Mouse (Mus musculus) heart, embryonic 13.5 days (tissue): ENCODE results near the gene Gnaq. TPM values are rescaled to one million over a fixed set of nuclear protein-coding genes. Genes with fewer than 3 reads are reported as not detected.
A peak's percentile ranks its signal among the peaks of the same experiment; 100 is the strongest.

Experiments used
- ATAC-seq: fragments of 200-750 bp; cut with Nextera tagmentation; 2 replicates; pipeline ENCODE4 v1.8.0; 2017; ENCODE audit warnings: moderate TSS enrichment; ENCODE audit not compliant: insufficient number of reproducible peaks, low FRiP score, low TSS enrichment; ENCODE audit errors: extremely low read depth
- H3K27ac ChIP-seq: fragments of 300-500 bp; sonication (generic); replicated peaks from 2 replicates; pipeline ENCODE4 v1.5.1; 2015; ENCODE audit warnings: moderate library complexity, mild to moderate bottlenecking, inconsistent platforms
- H3K27me3 ChIP-seq: fragments of 300-500 bp; sonication (generic); replicated peaks from 2 replicates; pipeline ENCODE4 v1.6.1; 2015; ENCODE audit warnings: mild to moderate bottlenecking, inconsistent platforms
- H3K36me3 ChIP-seq: fragments of 300-500 bp; sonication (generic); 2 replicates; pipeline ENCODE4 v1.6.1; 2015; ENCODE audit warnings: mild to moderate bottlenecking, inconsistent platforms
- H3K4me1 ChIP-seq: fragments of 300-500 bp; sonication (generic); 2 replicates; pipeline ENCODE4 v1.6.1; 2015; ENCODE audit warnings: inconsistent platforms
- H3K4me2 ChIP-seq: fragments of 300-500 bp; sonication (generic); 2 replicates; pipeline ENCODE4 v1.6.1; 2015; ENCODE audit warnings: inconsistent platforms, mild to moderate bottlenecking, moderate library complexity
- H3K4me3 ChIP-seq: fragments of 300-500 bp; sonication (generic); 2 replicates; pipeline ENCODE4 v1.5.1; 2015; ENCODE audit warnings: moderate library complexity, mild to moderate bottlenecking, inconsistent platforms
- H3K9ac ChIP-seq: fragments of 300-500 bp; sonication (generic); 2 replicates; pipeline ENCODE4 v1.6.1; 2015; ENCODE audit warnings: inconsistent platforms, mild to moderate bottlenecking, moderate library complexity
- H3K9me3 ChIP-seq: fragments of 300-500 bp; sonication (generic); 2 replicates; pipeline ENCODE4 v1.6.1; 2016; ENCODE audit warnings: inconsistent platforms
- WGBS: fragments of 180-500 bp; shearing (Covaris S2); methylation state at CpG from one replicate; pipeline ENCODE4 v1.1.7; 2015; ENCODE audit warnings: mixed read lengths; 5-methylcytosine and 5-hydroxymethylcytosine counted together
- polyA plus RNA-seq: library from polyadenylated mRNA; unstranded; fragments of >200 nt; fragmentation: Nextera tagmentation; extraction: Ambion mirVana; gene quantifications from 2 replicates; pipeline ENCODE4 v1.2.1, GENCODE M21; 2015

Gene Gnaq
- polyA plus RNA-seq, 1 experiment from 2014 or later: 16.9 TPM

- WGBS: 77% methylated on average over 2 of the region's 2 CpGs
- ATAC-seq: no peak
These were observed 68.7 kb downstream of the Gnaq start for GRCm38 (mm10) chr19:16201356-16201755.

GRCm38 (mm10) chr19:16204776-16205680 is 72.4 kb downstream of the Gnaq start:
- Histone ChIP-seq H3K27me3 (no peaks in the 10 kb centered on the region), H3K36me3 (no peaks in the 10 kb centered on the region)
- 72% methylated on average over 7 of the region's 7 CpGs for WGBS

More at GRCm38 (mm10) chr19:16201356-16201755, 68.7 kb downstream of the Gnaq start:
- H3K4me1 ChIP-seq: peaks cover 61% of the 10 kb centered on the region
- H3K4me3 ChIP-seq: no peak overlapping the region
- no peak overlapping the region for H3K27ac ChIP-seq
- H3K4me2 ChIP-seq: no peak overlapping the region
- no peak overlapping the region for H3K9ac ChIP-seq
- no peaks in the 10 kb centered on the region for H3K27me3 ChIP-seq
- H3K36me3 ChIP-seq: no peaks in the 10 kb centered on the region
- H3K9me3 ChIP-seq: no peaks in the 10 kb centered on the region

GRCm38 (mm10) chr19:16209616-16210015 is 77.0 kb downstream of the Gnaq start:
- no peak overlapping the region for H3K27ac ChIP-seq
- no peak for ATAC-seq

More at GRCm38 (mm10) chr19:16204776-16205680, 72.4 kb downstream of the Gnaq start:
- peak overlapping the region; percentile 5; the same call in 1 of the 2 replicates for H3K27ac ChIP-seq
- no peak overlapping the region for H3K4me3 ChIP-seq
- peaks cover 38% of the 10 kb centered on the region for H3K4me1 ChIP-seq
- ATAC-seq: no peak
- H3K4me2 ChIP-seq: no peak overlapping the region
- no peaks in the 10 kb centered on the region for H3K9me3 ChIP-seq
- H3K9ac ChIP-seq: no peak overlapping the region

GRCm38 (mm10) chr19:16214946-16215345 is 82.3 kb downstream of the Gnaq start:
- H3K36me3 ChIP-seq: peaks cover 6% of the 10 kb centered on the region
- H3K27ac ChIP-seq: 0 out of 2 replicates have a peak overlapping the region, but pooled peaks have one; percentile 3
- H3K4me1 ChIP-seq: peaks cover 19% of the 10 kb centered on the region
- H3K9ac ChIP-seq: no peak overlapping the region
- H3K9me3 ChIP-seq: no peaks in the 10 kb centered on the region
- ATAC-seq: no peak
- no peak overlapping the region for H3K4me2 ChIP-seq
- WGBS: 54% methylated on average over 6 of the region's 6 CpGs
- no peak overlapping the region for H3K4me3 ChIP-seq
- no peaks in the 10 kb centered on the region for H3K27me3 ChIP-seq

More at GRCm38 (mm10) chr19:16209616-16210015, 77.0 kb downstream of the Gnaq start:
- no peak overlapping the region for H3K4me2 ChIP-seq
- H3K9me3 ChIP-seq: no peaks in the 10 kb centered on the region
- H3K36me3 ChIP-seq: no peaks in the 10 kb centered on the region
- no peak overlapping the region for H3K4me3 ChIP-seq
- WGBS: 91% methylated on average over 2 of the region's 2 CpGs
- H3K27me3 ChIP-seq: no peaks in the 10 kb centered on the region
- H3K9ac ChIP-seq: no peak overlapping the region
- H3K4me1 ChIP-seq: peaks cover 24% of the 10 kb centered on the region

GRCm38 (mm10) chr19:16215430-16216016 is 82.9 kb downstream of the Gnaq start:
- H3K9me3 ChIP-seq: no peaks in the 10 kb centered on the region
- no peak overlapping the region for H3K27ac ChIP-seq
- no peaks in the 10 kb centered on the region for H3K27me3 ChIP-seq
- no peak for ATAC-seq
- H3K4me2 ChIP-seq: no peak overlapping the region
- no peak overlapping the region for H3K4me3 ChIP-seq
- peaks cover 9% of the 10 kb centered on the region for H3K36me3 ChIP-seq
- H3K9ac ChIP-seq: no peak overlapping the region
- H3K4me1 ChIP-seq: peaks cover 19% of the 10 kb centered on the region
- WGBS: 84% methylated on average over 2 of the region's 2 CpGs

GRCm38 (mm10) chr19:16219978-16220377 is 87.3 kb downstream of the Gnaq start:
- Histone ChIP-seq H3K27ac (no peak overlapping the region), H3K4me3 (no peak overlapping the region), H3K9me3 (no peaks in the 10 kb centered on the region), H3K4me1 (peaks cover 35% of the 10 kb centered on the region), H3K4me2 (no peak overlapping the region), H3K27me3 (no peaks in the 10 kb centered on the region), H3K9ac (no peak overlapping the region), H3K36me3 (peaks cover 19% of the 10 kb centered on the region)
- 83% methylated on average over 4 of the region's 4 CpGs for WGBS
- ATAC-seq: no peak

- Histone ChIP-seq H3K9ac (no peak overlapping the region), H3K27me3 (no peaks in the 10 kb centered on the region), H3K4me1 (peaks cover 31% of the 10 kb centered on the region), H3K9me3 (no peaks in the 10 kb centered on the region), H3K4me2 (no peak overlapping the region), H3K4me3 (no peak overlapping the region), H3K36me3 (peaks cover 30% of the 10 kb centered on the region), H3K27ac (peak overlapping the region; percentile 60)
- ATAC-seq: peak; percentile 42; the same call in 1 of the 2 replicates
- 49% methylated on average over 3 of the region's 3 CpGs for WGBS
These were observed 89.9 kb downstream of the Gnaq start for GRCm38 (mm10) chr19:16222526-16222925.

- H3K9ac ChIP-seq: no peak overlapping the region
- H3K4me1 ChIP-seq: peaks cover 31% of the 10 kb centered on the region
- no peaks in the 10 kb centered on the region for H3K9me3 ChIP-seq
- ATAC-seq: no peak
- H3K27ac ChIP-seq: peak overlapping the region; percentile 60
- WGBS: 75% methylated on average over 3 of the region's 3 CpGs
- H3K4me2 ChIP-seq: no peak overlapping the region
- H3K4me3 ChIP-seq: no peak overlapping the region
- H3K36me3 ChIP-seq: peaks cover 30% of the 10 kb centered on the region
- no peaks in the 10 kb centered on the region for H3K27me3 ChIP-seq
These were observed 90.5 kb downstream of the Gnaq start for GRCm38 (mm10) chr19:16223126-16223525.

GRCm38 (mm10) chr19:16224831-16225230 is 92.2 kb downstream of the Gnaq start:
- 55% methylated on average over 2 of the region's 2 CpGs for WGBS
- Histone ChIP-seq H3K4me2 (no peak overlapping the region), H3K4me1 (peaks cover 26% of the 10 kb centered on the region), H3K9me3 (no peaks in the 10 kb centered on the region), H3K27me3 (no peaks in the 10 kb centered on the region), H3K9ac (no peak overlapping the region), H3K27ac (no peak overlapping the region; the same call in 1 of the 2 replicates), H3K4me3 (no peak overlapping the region), H3K36me3 (peaks cover 26% of the 10 kb centered on the region)
- no peak for ATAC-seq

GRCm38 (mm10) chr19:16231584-16231983 is 99.0 kb downstream of the Gnaq start:
- Histone ChIP-seq H3K4me2 (no peak overlapping the region), H3K4me1 (peaks cover 10% of the 10 kb centered on the region; the same call in 1 of the 2 replicates), H3K4me3 (no peak overlapping the region), H3K27me3 (no peaks in the 10 kb centered on the region), H3K27ac (no peak overlapping the region), H3K9me3 (no peaks in the 10 kb centered on the region), H3K9ac (no peak overlapping the region), H3K36me3 (peaks cover 1% of the 10 kb centered on the region)
- 68% methylated on average over 1 of the region's 1 CpGs for WGBS
- ATAC-seq: no peak

- Histone ChIP-seq H3K9ac (no peak overlapping the region), H3K27me3 (no peaks in the 10 kb centered on the region), H3K4me1 (peaks cover 38% of the 10 kb centered on the region), H3K36me3 (no peaks in the 10 kb centered on the region), H3K27ac (no peak overlapping the region), H3K4me3 (no peak overlapping the region), H3K4me2 (no peak overlapping the region), H3K9me3 (no peaks in the 10 kb centered on the region)
- WGBS: 85% methylated on average over 8 of the region's 8 CpGs
- ATAC-seq: no peak
These were observed 103.0 kb downstream of the Gnaq start for GRCm38 (mm10) chr19:16235594-16235993.
